Mouse (Mus musculus): ENCODE data around the gene Ctsa.

- TF ChIP-seq CTCF (IDR thresholded peaks at IDR 0.05; ENCODE audit: control insufficient read depth, insufficient read depth, insufficient replicate concordance, low read depth, low read length) (no peak), POLR2A (IDR thresholded peaks at IDR 0.05; ENCODE audit: control insufficient read depth, low read depth, low read length) (no peak)
Measured at GRCm38 (mm10) chr2:164787032-164787431, 45.6 kb upstream of the Ctsa start.
